Mouse (Mus musculus): ENCODE measurements around the gene Kirrel3. TPM values are rescaled to one million over a fixed set of nuclear protein-coding genes. Genes with fewer than 3 reads are reported as not detected.
A peak's percentile ranks its signal among the peaks of the same experiment; 100 is the strongest.

Gene Kirrel3
- polyA plus RNA-seq, 1 experiment from 2014 or later = 6.0 TPM

- H3K27me3 ChIP-seq (ENCODE audit: control insufficient read depth, insufficient read depth, low read length) = no peaks in the 10 kb centered on the region
- no peak overlapping the region for H3K4me2 ChIP-seq
- 85% methylated on average over 4 of the region's 4 CpGs for WGBS
These were observed 114.6 kb downstream of the Kirrel3 start for GRCm38 (mm10) chr9:34600326-34600725.

GRCm38 (mm10) chr9:34603750-34604149, 118.1 kb downstream of the Kirrel3 start:
- 80% methylated on average over 7 of the region's 7 CpGs for WGBS
- Histone ChIP-seq H3K9me3 (ENCODE audit: control insufficient read depth, low read length) (no peaks in the 10 kb centered on the region), H3K4me2 (no peak overlapping the region), H3K27me3 (ENCODE audit: control insufficient read depth, insufficient read depth, low read length) (no peaks in the 10 kb centered on the region), H3K9ac (ENCODE audit: low read length) (no peak overlapping the region), H3K27ac (ENCODE audit: low read depth, low read length) (no peak overlapping the region), H3K4me1 (ENCODE audit: control insufficient read depth, insufficient read depth, low read length) (no peaks in the 10 kb centered on the region), H3K4me3 (ENCODE audit: low read depth, low read length) (no peak overlapping the region), H3K36me3 (ENCODE audit: control insufficient read depth, insufficient read depth, low read length) (no peaks in the 10 kb centered on the region)
- DNase-seq (ENCODE audit: low spot score, missing footprints) (no peak), ATAC-seq (ENCODE audit: low FRiP score) (no peak)

More at GRCm38 (mm10) chr9:34600326-34600725, 114.6 kb downstream of the Kirrel3 start:
- Histone ChIP-seq H3K9ac (ENCODE audit: low read length) (no peak overlapping the region), H3K4me1 (ENCODE audit: control insufficient read depth, insufficient read depth, low read length) (no peaks in the 10 kb centered on the region), H3K27ac (ENCODE audit: low read depth, low read length) (no peak overlapping the region), H3K9me3 (ENCODE audit: control insufficient read depth, low read length) (no peaks in the 10 kb centered on the region), H3K36me3 (ENCODE audit: control insufficient read depth, insufficient read depth, low read length) (no peaks in the 10 kb centered on the region), H3K4me3 (ENCODE audit: low read depth, low read length) (no peak overlapping the region)
- DNase-seq (ENCODE audit: low spot score, missing footprints) (no peak), ATAC-seq (ENCODE audit: low FRiP score) (no peak)

- DNase-seq (ENCODE audit: low spot score, missing footprints) (no peak), ATAC-seq (ENCODE audit: low FRiP score) (no peak)
- no peaks in the 10 kb centered on the region for H3K9me3 ChIP-seq (ENCODE audit: control insufficient read depth, low read length)
- no peak overlapping the region for H3K27ac ChIP-seq (ENCODE audit: low read depth, low read length)
- H3K9ac ChIP-seq (ENCODE audit: low read length) = no peak overlapping the region
- H3K4me3 ChIP-seq (ENCODE audit: low read depth, low read length) = no peak overlapping the region
- 88% methylated on average over 4 of the region's 4 CpGs for WGBS
- H3K36me3 ChIP-seq (ENCODE audit: control insufficient read depth, insufficient read depth, low read length) = no peaks in the 10 kb centered on the region
- no peak overlapping the region for H3K4me2 ChIP-seq
- no peaks in the 10 kb centered on the region for H3K27me3 ChIP-seq (ENCODE audit: control insufficient read depth, insufficient read depth, low read length)
- H3K4me1 ChIP-seq (ENCODE audit: control insufficient read depth, insufficient read depth, low read length) = no peaks in the 10 kb centered on the region
These were observed 119.2 kb downstream of the Kirrel3 start for GRCm38 (mm10) chr9:34604931-34605330.

GRCm38 (mm10) chr9:34605486-34605885, 119.8 kb downstream of the Kirrel3 start:
- H3K36me3 ChIP-seq (ENCODE audit: control insufficient read depth, insufficient read depth, low read length) = no peaks in the 10 kb centered on the region
- no peak overlapping the region for H3K4me2 ChIP-seq
- H3K27me3 ChIP-seq (ENCODE audit: control insufficient read depth, insufficient read depth, low read length) = no peaks in the 10 kb centered on the region
- no peak overlapping the region for H3K27ac ChIP-seq (ENCODE audit: low read depth, low read length)
- ATAC-seq (ENCODE audit: low FRiP score) (no peak), DNase-seq (ENCODE audit: low spot score, missing footprints) (no peak)
- H3K4me3 ChIP-seq (ENCODE audit: low read depth, low read length) = no peak overlapping the region
- no peaks in the 10 kb centered on the region for H3K9me3 ChIP-seq (ENCODE audit: control insufficient read depth, low read length)
- 87% methylated on average over 8 of the region's 8 CpGs for WGBS
- H3K9ac ChIP-seq (ENCODE audit: low read length) = no peak overlapping the region
- H3K4me1 ChIP-seq (ENCODE audit: control insufficient read depth, insufficient read depth, low read length) = no peaks in the 10 kb centered on the region

- Histone ChIP-seq H3K4me1 (ENCODE audit: control insufficient read depth, insufficient read depth, low read length) (no peaks in the 10 kb centered on the region), H3K27me3 (ENCODE audit: control insufficient read depth, insufficient read depth, low read length) (no peaks in the 10 kb centered on the region), H3K9ac (ENCODE audit: low read length) (no peak overlapping the region), H3K4me2 (no peak overlapping the region), H3K27ac (ENCODE audit: low read depth, low read length) (no peak overlapping the region), H3K9me3 (ENCODE audit: control insufficient read depth, low read length) (no peaks in the 10 kb centered on the region), H3K4me3 (ENCODE audit: low read depth, low read length) (no peak overlapping the region), H3K36me3 (ENCODE audit: control insufficient read depth, insufficient read depth, low read length) (no peaks in the 10 kb centered on the region)
- WGBS = 68% methylated on average over 2 of the region's 2 CpGs
- ATAC-seq (ENCODE audit: low FRiP score) (no peak), DNase-seq (ENCODE audit: low spot score, missing footprints) (no peak)
These were observed 122.3 kb downstream of the Kirrel3 start for GRCm38 (mm10) chr9:34607976-34608375.

GRCm38 (mm10) chr9:34612886-34613769, 127.4 kb downstream of the Kirrel3 start:
- Histone ChIP-seq H3K36me3 (ENCODE audit: control insufficient read depth, insufficient read depth, low read length) (no peaks in the 10 kb centered on the region), H3K4me3 (ENCODE audit: low read depth, low read length) (no peak overlapping the region), H3K4me2 (no peak overlapping the region), H3K9ac (ENCODE audit: low read length) (no peak overlapping the region), H3K27me3 (ENCODE audit: control insufficient read depth, insufficient read depth, low read length) (no peaks in the 10 kb centered on the region), H3K9me3 (ENCODE audit: control insufficient read depth, low read length) (no peaks in the 10 kb centered on the region), H3K4me1 (ENCODE audit: control insufficient read depth, insufficient read depth, low read length) (no peaks in the 10 kb centered on the region), H3K27ac (ENCODE audit: low read depth, low read length) (no peak overlapping the region)
- no peak for DNase-seq (ENCODE audit: low spot score, missing footprints)
- WGBS = 93% methylated on average over 6 of the region's 6 CpGs
- no peak for ATAC-seq (ENCODE audit: low FRiP score)

GRCm38 (mm10) chr9:34618099-34618498, 132.4 kb downstream of the Kirrel3 start:
- DNase-seq (ENCODE audit: low spot score, missing footprints) = no peak
- H3K27me3 ChIP-seq (ENCODE audit: control insufficient read depth, insufficient read depth, low read length) = no peaks in the 10 kb centered on the region
- no peaks in the 10 kb centered on the region for H3K4me1 ChIP-seq (ENCODE audit: control insufficient read depth, insufficient read depth, low read length)
- no peaks in the 10 kb centered on the region for H3K36me3 ChIP-seq (ENCODE audit: control insufficient read depth, insufficient read depth, low read length)
- ATAC-seq (ENCODE audit: low FRiP score) = no peak
- H3K4me3 ChIP-seq (ENCODE audit: low read depth, low read length) = no peak overlapping the region
- H3K4me2 ChIP-seq = no peak overlapping the region
- no peak overlapping the region for H3K9ac ChIP-seq (ENCODE audit: low read length)
- H3K9me3 ChIP-seq (ENCODE audit: control insufficient read depth, low read length) = no peaks in the 10 kb centered on the region
- 66% methylated on average over 6 of the region's 6 CpGs for WGBS
- H3K27ac ChIP-seq (ENCODE audit: low read depth, low read length) = no peak overlapping the region

GRCm38 (mm10) chr9:34619913-34620312, 134.2 kb downstream of the Kirrel3 start:
- Histone ChIP-seq H3K27me3 (ENCODE audit: control insufficient read depth, insufficient read depth, low read length) (no peaks in the 10 kb centered on the region), H3K4me2 (no peak overlapping the region), H3K9ac (ENCODE audit: low read length) (no peak overlapping the region), H3K9me3 (ENCODE audit: control insufficient read depth, low read length) (no peaks in the 10 kb centered on the region), H3K36me3 (ENCODE audit: control insufficient read depth, insufficient read depth, low read length) (no peaks in the 10 kb centered on the region), H3K4me1 (ENCODE audit: control insufficient read depth, insufficient read depth, low read length) (no peaks in the 10 kb centered on the region), H3K27ac (ENCODE audit: low read depth, low read length) (no peak overlapping the region), H3K4me3 (ENCODE audit: low read depth, low read length) (no peak overlapping the region)
- 79% methylated on average over 3 of the region's 3 CpGs for WGBS
- ATAC-seq (ENCODE audit: low FRiP score) (no peak), DNase-seq (ENCODE audit: low spot score, missing footprints) (no peak)

- 80% methylated on average over 5 of the region's 5 CpGs for WGBS
- Histone ChIP-seq H3K27me3 (ENCODE audit: control insufficient read depth, insufficient read depth, low read length) (no peaks in the 10 kb centered on the region), H3K27ac (ENCODE audit: low read depth, low read length) (no peak overlapping the region), H3K4me3 (ENCODE audit: low read depth, low read length) (no peak overlapping the region), H3K4me1 (ENCODE audit: control insufficient read depth, insufficient read depth, low read length) (no peaks in the 10 kb centered on the region), H3K9ac (ENCODE audit: low read length) (no peak overlapping the region), H3K9me3 (ENCODE audit: control insufficient read depth, low read length) (no peaks in the 10 kb centered on the region), H3K4me2 (no peak overlapping the region), H3K36me3 (ENCODE audit: control insufficient read depth, insufficient read depth, low read length) (no peaks in the 10 kb centered on the region)
- DNase-seq (ENCODE audit: low spot score, missing footprints) = peak; percentile 80
- ATAC-seq (ENCODE audit: low FRiP score) = no peak
These were observed 137.8 kb downstream of the Kirrel3 start for GRCm38 (mm10) chr9:34623526-34623925.

Measured in midbrain, embryonic 11.5 days (tissue).